Mouse (Mus musculus): ENCODE measurements around the gene Fam25c.
"Not testable (repeated sequence)": the region's sequence is repeated elsewhere in the genome, so short reads cannot be mapped to it uniquely, and the experiment has no call there.

Gene Fam25c

DNA sequence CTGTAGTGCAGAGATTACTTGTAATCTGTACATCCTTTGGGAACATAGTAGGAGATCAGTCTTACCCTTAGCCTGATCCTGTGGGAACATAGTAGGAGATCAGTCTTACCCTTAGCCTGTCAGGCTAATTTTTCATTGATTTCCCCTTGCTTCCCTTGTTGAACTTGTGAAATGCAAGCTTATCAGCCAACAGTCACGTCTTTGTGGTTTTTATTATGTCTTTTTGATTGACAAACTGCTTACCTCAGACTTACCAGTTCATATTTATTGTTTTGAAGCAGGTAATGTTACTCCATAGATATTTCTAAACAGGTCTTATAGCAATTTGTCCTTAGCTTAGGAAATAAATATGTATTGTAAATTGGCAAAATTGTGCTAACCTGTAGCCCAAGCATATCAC is 27.6 kb downstream of the Fam25c start:
- DNase-seq (ENCODE audit: low spot score), result no peak

DNA sequence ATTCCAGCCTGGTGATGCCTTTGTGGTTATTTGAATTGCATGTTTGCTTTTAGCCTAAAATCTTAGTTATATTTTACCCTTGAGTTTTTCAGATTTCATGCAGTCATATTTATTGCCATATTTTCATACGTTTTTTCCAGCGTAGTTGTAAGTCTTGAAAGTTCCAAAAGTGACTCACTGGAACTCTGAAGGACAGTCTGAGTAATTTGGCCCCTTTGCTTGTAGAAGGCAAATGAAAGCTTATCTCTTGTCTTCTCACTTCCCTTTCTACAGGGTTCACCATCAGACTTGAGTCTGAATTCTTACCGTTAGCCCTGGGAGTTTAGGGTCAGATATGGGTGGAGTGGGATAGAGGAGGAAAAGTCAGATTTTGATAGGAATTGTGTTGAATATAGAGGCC is 28.6 kb downstream of the Fam25c start:
- DNase-seq (ENCODE audit: low spot score), result no peak

DNA sequence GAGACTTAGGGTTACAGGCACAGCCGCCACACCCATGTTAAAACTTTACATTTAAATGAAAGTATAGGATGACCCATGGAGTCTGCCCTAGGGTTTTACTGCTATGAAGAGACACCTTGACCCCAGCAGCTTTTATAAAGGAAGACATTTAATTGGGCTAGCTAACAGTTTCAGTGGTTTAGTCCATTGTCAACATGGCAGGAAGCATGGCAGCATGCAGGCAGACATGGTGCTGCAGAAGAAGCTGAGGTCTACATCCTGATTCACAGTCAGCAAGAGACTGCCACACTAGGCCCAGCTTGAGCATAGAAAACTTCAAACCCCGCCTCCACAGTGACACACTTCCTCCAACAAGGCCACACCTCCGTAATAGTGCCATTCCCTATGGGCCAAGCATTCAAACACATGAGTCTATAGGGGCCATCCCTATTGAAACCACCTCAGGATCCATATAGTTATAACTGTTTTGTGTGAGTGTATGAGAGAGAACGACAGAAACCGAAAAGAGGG is 31.6 kb downstream of the Fam25c start:
- DNase-seq (ENCODE audit: low spot score), result no peak

DNA sequence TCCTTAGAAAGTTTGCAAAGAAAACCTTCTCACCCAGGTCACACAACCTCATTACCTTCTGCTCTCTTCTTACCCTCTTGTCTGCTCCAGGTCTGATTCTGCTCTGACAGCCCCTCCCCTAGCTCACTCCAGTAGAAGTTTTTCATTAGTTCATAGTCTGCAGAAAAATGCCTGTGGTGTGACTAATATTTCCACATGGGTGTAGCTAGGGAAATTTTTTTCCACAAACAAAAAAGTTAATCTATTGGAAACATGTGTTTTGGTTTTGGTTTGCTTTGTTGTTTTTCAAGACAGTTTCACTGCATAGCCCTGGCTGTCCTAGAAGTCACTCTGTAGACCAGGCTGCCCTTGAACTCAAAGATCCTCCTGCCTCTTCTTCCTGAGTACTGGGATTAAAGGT is 37.1 kb downstream of the Fam25c start:
- DNase-seq (ENCODE audit: low spot score), result no peak

DNA sequence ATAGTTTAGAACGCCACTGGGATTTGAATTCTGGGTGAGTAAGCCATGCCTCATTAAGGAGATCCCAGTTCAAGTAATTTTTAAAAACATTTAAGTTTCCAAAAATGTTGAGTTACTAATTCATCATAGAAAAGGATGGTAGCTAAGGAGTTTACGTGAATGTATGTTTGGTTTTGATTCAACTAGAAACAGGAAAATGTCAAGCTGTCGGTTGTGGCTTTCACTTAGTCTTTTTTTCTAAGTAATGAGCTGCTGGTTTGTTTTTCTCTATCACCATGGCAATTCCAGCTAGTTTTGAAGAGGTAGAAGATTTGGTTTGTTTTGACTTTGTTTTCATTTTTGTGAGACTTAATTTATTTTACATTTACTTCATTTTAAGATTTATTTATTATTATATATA is 37.8 kb downstream of the Fam25c start:
- no peak for DNase-seq (ENCODE audit: low spot score)

DNA sequence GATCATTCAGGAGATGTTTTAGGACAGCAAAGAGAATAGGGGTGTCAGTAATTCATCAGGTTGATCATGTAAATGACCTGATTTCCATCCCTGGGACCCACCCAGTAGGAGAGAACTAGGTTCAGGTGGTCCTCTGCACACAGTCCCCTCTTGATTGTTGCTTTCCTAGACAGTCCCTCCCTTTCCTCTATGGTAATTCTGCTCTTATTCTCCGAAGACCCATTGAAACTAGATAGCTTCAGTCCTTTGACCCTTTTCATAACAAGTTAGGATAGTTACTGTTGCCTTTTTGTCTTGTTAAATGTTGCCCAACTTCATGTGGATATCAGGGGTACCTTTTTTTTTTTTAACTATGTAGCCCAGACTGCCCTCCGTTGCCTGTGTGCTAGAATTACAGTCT is 38.9 kb downstream of the Fam25c start:
- DNase-seq (ENCODE audit: low spot score), result no peak

DNA sequence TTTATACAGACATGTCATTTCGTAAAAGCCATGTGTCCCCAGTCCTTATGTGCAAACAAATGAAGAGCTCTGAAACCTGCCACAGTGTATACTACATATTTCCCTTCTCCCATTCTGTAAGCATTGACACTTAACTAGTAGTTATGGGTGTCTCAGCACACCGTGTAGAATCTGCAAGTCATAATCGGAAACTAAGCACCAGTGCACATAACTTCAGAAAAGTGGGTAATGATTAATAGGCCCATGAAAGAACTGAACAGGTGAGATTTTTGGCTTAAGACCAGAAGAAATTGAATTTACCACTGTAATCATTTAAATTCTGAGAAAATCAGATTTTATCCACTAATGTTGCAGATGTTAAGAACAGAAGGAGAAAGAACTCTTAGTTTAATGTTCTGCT is 40.4 kb downstream of the Fam25c start:
- no peak for DNase-seq (ENCODE audit: low spot score)

DNA sequence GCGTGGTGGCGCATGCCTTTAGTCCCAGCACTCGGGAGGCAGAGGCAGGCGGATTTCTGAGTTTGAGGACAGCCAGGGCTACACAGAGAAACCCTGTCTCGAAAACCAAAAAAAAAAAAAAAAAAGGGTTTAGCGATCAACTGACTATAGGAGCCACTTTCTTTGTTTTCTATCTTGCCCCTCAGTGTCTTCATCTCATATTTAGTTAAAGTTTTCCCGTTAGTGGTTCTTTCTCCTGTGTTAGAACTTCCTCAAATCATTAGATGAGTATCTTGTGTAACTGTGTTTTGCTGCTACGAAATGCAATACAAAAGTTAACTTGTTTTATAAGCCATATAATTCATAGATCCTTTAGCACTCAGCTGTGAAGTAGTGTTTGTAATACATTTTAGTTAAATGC is 40.9 kb downstream of the Fam25c start:
- not testable (repeated sequence) for DNase-seq (ENCODE audit: low spot score)

DNA sequence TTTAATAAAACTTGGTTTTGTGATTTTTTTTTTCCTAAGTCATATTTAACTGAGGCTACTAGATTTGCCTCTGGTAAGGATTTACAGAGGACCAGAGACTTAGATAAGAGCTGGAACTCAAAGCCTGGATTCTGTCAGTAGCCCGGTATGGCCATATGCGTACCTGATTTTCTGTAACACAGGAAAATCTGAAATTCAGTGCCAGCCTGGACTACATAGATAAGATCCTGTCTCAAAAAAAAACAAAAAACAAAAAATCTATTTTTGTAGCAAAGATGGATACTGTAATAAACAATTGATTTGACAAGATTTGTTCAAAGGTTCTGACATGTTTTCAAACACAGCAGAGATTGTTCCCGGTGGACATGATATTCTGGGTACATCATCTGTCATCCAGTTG is 41.6 kb downstream of the Fam25c start:
- DNase-seq (ENCODE audit: low spot score), result no peak

DNA sequence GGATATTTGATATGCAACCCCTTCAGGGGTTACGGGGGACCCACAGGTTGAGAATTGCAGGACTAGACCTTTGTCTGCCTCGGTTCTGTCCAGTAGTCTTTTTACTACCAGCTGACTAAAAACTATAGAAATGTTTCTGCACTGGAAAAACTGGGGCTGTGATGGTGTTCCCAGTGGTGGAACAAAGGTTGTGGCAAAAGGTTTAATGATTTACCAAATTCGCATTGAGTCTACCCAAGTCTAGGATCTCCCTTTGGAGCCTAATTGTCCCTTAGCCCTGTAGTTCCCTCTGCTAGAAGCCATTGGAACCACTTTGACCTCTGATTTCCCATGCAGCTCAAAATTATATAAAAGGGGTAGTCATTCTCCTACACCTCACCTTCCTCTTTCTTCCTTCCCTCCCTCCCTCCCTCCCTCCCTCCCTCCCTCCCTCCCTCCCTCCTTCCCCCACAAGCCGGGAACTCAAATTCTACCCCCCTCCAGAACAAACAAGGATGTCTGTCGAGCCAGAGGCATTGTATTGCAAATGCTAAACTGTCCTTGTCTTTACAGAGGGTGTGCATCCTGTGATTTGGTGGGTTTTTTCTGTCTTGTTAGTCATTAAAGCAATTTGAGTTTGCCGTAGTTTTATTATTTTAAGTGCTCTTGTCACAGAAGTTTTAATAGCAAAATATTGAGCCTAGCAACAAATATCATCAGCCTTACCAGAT is 42.7 kb downstream of the Fam25c start:
- no peak for DNase-seq (ENCODE audit: low spot score)

DNA sequence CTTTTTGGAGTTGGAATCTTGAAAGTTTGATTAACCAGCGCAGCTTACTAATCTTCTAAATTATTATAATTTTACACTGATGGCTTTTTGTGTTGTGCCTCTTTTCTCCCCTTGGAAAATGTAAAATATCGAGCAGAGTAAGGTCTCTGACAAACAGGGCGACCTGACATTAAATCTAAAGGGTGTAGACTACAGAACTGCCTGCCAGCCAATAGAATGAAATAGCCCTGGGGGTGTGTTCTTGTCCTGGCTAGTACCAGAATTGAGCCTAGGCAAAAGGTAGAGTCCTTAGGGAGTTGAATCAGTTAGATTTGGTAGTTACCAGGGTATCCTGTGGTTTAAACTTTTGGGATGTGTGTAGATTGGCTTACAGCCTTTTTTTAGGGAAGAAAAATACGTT is 43.5 kb downstream of the Fam25c start:
- DNase-seq (ENCODE audit: low spot score), result no peak

DNA sequence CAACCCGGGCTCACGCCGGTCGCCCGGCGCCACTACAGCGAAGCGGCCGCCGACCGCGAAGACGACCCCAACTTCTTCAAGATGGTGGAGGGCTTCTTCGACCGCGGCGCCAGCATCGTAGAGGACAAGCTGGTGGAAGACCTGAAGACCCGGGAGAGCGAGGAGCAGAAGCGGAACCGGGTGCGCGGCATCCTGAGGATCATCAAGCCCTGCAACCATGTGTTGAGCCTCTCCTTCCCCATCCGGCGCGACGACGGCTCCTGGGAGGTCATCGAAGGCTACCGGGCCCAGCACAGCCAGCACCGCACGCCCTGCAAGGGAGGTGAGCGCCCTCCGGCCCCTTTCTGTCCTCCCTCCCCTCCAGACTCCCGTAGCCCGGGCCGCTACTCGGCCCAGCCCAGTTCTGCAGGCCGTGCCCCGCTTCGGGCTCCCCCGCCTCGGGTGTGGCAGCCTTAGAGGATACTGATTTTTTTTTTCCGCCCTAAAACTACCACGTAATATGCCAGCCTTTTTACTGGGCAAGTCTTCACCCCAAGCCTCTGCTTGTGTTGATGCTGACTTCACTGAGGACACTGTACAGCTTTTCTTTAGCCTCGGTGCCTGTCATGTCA is 44.1 kb downstream of the Fam25c start:
- peak; percentile 46 for DNase-seq (ENCODE audit: low spot score)

DNA sequence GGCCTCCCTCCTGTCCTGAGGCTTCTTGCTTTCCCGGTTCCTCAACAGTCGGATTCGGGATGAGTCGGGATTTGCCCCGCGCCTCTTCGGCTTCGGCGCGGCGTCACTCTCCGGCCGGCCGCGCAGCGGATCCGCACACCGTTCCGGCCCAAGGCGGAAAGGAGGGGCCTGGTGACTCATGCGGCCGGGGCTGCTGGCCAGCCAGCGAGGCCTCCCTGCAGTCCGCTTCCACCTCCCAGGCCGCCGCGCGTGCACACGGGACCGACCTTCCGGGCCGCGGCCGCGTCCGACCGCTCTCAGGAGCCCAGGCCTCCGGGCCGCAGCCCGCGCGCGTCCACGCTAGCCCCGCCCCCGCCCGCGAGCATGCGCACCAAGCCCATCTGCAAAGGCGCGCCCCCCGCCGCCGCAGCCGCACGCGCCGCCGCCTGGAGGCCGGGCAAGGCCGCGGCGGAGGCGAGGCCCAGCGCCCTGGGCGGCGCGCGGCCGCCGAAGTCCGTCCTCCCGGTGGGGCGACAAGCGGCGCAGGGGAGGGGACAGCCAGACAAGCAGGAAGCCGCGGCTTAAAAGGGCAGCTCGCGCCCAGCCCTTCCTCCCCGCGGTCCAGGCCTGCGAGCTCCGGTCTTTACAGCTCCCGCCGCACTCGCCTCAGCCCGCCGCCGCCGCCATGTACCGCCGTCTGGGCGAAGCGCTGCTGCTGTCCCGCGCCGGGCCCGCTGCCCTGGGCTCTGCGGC is 44.8 kb downstream of the Fam25c start, which contains the start of the genes Shld2 and Glud1:
Gene Shld2, minus strand, starts transcription at position 260 of the 732 bp plus-strand sequence.
Gene Glud1, plus strand, starts transcription at position 494 of the 732 bp plus-strand sequence.
- peak; percentile 96 for DNase-seq (ENCODE audit: low spot score)

DNA sequence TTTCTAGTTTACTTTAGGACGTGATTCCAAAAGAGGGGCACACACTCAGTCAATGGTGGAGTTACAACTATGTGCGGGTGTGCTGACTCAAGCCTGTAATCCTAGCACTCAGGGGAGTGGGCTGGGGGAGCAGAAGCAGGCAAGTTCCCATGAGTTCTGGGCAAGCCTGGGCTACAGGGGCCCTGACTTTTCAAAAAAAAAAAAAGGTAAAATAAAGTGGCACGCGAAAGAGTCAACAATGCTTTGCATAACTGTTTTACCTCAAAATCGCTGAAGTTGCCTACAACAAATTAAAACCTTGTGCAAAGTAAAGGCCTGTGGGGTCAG is 45.4 kb downstream of the Fam25c start:
- no peak for DNase-seq (ENCODE audit: low spot score)

DNA sequence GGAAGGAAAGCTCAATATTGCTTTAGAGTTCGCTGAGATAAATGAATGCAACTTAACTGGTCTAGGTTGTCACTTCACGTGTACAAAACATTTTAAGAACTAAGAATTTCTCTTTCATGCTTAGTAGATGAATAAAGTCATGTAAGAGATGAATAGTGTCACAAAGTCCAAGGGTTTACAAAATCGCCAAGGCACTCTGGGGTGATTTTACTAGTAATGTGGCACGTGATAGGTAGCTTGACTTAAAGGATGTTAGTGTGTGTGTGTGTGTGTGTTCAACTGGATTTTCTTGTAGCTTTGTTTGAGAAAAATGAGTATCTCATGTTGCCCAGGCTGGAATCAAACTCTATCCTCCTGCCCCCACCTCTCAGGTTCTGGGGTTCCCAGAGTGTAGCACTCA is 46.0 kb downstream of the Fam25c start:
- DNase-seq (ENCODE audit: low spot score), result no peak

DNA sequence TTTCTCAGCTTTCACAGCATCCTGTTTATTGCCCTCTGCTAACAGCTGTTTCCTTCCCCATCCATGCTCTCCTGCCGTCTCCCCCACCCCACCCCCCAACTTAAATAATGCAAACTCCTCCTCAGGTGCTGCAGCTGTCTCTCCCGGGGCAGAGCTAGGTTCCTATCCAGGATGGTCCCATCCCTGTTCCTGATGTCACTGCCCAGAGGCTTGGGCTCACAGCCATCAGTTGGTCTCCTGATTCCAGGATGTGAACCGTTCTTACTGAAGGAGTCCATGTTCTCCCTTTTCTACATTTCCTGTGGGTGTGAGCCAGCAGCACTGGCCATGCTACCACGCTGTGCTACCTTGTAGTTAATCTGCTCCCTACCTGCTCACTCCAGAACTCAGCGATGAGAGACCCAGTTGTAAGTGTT is 52.0 kb downstream of the Fam25c start:
- no peak for DNase-seq (ENCODE audit: low spot score)

DNA sequence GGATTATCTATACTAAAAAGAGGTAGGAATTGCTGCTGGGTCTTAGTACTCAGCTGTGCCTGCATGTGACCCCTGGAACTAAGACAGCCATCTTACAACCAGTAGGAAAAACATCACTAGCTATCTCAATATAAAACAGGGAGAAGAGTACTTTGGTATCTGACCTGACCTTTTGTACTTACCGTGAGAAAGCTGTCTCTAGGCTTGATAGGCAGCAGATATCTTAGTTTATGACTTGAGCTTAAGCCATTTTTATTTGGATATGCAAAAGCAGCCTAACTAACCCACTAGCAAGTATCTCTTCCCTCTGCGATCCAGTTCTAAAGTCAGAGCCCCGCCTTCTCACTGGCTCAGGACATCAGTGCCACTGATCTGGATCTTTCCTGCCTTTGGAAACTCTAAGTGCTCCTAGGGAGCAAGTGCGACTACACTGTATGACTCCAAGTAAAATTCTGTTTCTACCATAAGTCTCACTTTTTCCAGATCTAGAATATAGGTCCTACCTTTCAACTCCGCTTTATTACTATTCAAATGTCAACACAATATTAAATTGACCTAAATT is 52.5 kb downstream of the Fam25c start:
- DNase-seq (ENCODE audit: low spot score), result no peak
